Mouse (Mus musculus) lung, embryonic 14.5 days (tissue): ENCODE results near the gene Rab13. TPM values are rescaled to one million over a fixed set of nuclear protein-coding genes. Genes with fewer than 3 reads are reported as not detected.

Experiments
- ATAC-seq: fragments of 200-750 bp; cut with Nextera tagmentation; 2 replicates; pipeline ENCODE4 v1.8.0; 2017; ENCODE audit warnings: mild to moderate bottlenecking, moderate TSS enrichment, moderate library complexity; ENCODE audit not compliant: insufficient read depth
- DNase-seq: peaks from one replicate; pipeline ENCODE4 v3.0.0-alpha.2; 2015
- H3K27ac ChIP-seq: fragments of 300-500 bp; sonication (generic); 2 replicates; pipeline ENCODE4 v1.5.1; 2014; ENCODE audit warnings: low read depth, mild to moderate bottlenecking, moderate library complexity
- H3K27me3 ChIP-seq: fragments of 300-500 bp; sonication (generic); 2 replicates; pipeline ENCODE4 v1.6.1; 2014; ENCODE audit warnings: low read length, control low read depth; ENCODE audit not compliant: insufficient read depth
- H3K36me3 ChIP-seq: fragments of 300-500 bp; sonication (generic); 2 replicates; pipeline ENCODE4 v1.6.1; 2014; ENCODE audit warnings: control low read depth; ENCODE audit not compliant: insufficient read depth
- H3K4me1 ChIP-seq: fragments of 300-500 bp; sonication (generic); 2 replicates; pipeline ENCODE4 v1.6.1; 2014; ENCODE audit warnings: antibody characterized with exemption, control low read depth; ENCODE audit not compliant: insufficient read depth
- H3K4me2 ChIP-seq: fragments of 300-500 bp; sonication (generic); 2 replicates; pipeline ENCODE4 v1.6.1; 2014; ENCODE audit warnings: mild to moderate bottlenecking
- H3K4me3 ChIP-seq: fragments of 300-500 bp; sonication (generic); 2 replicates; pipeline ENCODE4 v1.5.1; 2014; ENCODE audit warnings: low read depth, low read length
- H3K9ac ChIP-seq: fragments of 300-500 bp; sonication (generic); 2 replicates; pipeline ENCODE4 v1.6.1; 2014
- H3K9me3 ChIP-seq: fragments of 300-500 bp; sonication (generic); 2 replicates; pipeline ENCODE4 v1.6.1; 2016; ENCODE audit warnings: low read depth, low read length, control low read depth
- CTCF ChIP-seq: IDR thresholded peaks from 2 replicates; pipeline ENCODE4 v1.5.1; 2016; ENCODE audit warnings: antibody characterized with exemption, low read depth
- WGBS: fragments of 180-500 bp; shearing (Covaris S2); extraction: QIAGEN DNeasy Blood & Tissue Kit; methylation state at CpG from one replicate; pipeline ENCODE4 v1.1.7; 2014; 5-methylcytosine and 5-hydroxymethylcytosine counted together
- polyA plus RNA-seq: library from polyadenylated mRNA; unstranded; fragments of >200 nt; fragmentation: Nextera tagmentation; extraction: Ambion mirVana; gene quantifications from 2 replicates; pipeline ENCODE4 v1.2.1, GENCODE M21; 2014

Gene Rab13
- polyA plus RNA-seq = 17.9 and 19.3 TPM in 2 replicates

DNA sequence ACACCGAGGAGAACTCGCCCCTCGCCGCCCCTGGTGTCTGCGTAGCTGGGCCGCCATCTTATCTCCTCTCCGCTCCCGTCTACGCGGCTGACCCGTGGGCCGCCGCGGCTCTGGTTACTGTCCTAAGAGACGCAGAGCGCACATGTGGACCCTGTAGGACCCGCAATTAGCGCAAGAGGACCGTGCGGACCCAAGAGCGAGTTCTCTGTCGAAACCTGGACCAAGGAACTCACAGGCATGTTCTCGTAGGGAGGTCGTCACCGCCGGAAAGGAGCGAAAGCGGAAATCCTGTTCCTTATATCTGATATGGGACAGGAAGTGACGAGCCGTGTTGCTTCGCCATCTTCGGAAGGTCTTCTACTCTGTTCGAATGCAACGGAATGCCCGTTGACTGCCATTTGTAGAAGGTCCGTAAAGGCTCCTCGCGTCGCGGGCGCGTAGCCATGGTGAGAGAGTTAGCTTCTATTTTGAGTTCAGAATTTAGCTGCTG is at the start of gene Rab13, which contains the start of gene Rps27:
TSS of gene Rab13 (plus strand) at position 319 of the 490 bp plus-strand sequence.
TSS of gene Rps27 (minus strand) at position 275 of the 490 bp plus-strand sequence.
- ATAC-seq = peak; percentile 95
- DNase-seq = peak; percentile 98

GRCm38 (mm10) chr3:90179566-90179965 is 33.9 kb upstream of the Rab13 start:
- Histone ChIP-seq H3K27ac (no peak overlapping the region), H3K9ac (no peak overlapping the region), H3K27me3 (no peaks in the 10 kb centered on the region), H3K4me1 (no peaks in the 10 kb centered on the region), H3K9me3 (no peaks in the 10 kb centered on the region), H3K4me3 (no peak overlapping the region), H3K36me3 (no peaks in the 10 kb centered on the region), H3K4me2 (no peak overlapping the region)
- DNase-seq (no peak), ATAC-seq (no peak)
- 54% methylated on average over 3 of the region's 3 CpGs for WGBS
- TF ChIP-seq CTCF = no peak

More for the DNA sequence above, at the start of gene Rab13, which contains the start of gene Rps27:
- Histone ChIP-seq H3K9ac (peak within 1 kb of the TSS; percentile 95), H3K9me3 (no peaks in the 10 kb centered on the region), H3K36me3 (peaks cover 44% of the 10 kb centered on the region), H3K4me3 (peak within 1 kb of the TSS; percentile 71), H3K27me3 (no peaks in the 10 kb centered on the region), H3K27ac (peak within 1 kb of the TSS; percentile 90), H3K4me1 (peaks cover 18% of the 10 kb centered on the region), H3K4me2 (peak within 1 kb of the TSS; percentile 98)
- under 1% methylated on average over 42 of the region's 42 CpGs for WGBS
- TF ChIP-seq CTCF = no peak

DNA sequence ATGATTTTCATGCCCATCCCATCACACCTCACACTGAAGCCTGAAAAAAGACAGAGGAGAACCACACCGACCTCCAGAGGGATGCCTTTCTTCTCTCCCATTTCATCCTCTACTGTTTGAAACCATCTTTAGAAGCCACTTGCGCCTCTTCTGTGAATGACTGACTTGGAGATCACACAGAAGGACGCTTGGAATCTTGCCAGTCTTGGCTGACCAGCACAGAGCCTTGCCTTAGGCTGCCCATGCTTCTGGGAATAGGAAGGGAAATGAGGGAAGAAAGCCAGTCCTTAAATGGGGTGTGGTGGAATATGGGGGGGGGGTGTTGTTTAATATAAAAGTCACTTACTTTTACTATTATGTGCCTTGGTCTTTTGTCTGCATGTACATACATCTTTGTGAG is 29.9 kb upstream of the Rab13 start:
- Histone ChIP-seq H3K27me3 (no peaks in the 10 kb centered on the region), H3K36me3 (no peaks in the 10 kb centered on the region), H3K4me3 (no peak overlapping the region), H3K4me1 (no peaks in the 10 kb centered on the region), H3K27ac (no peak overlapping the region), H3K4me2 (no peak overlapping the region), H3K9ac (no peak overlapping the region), H3K9me3 (no peaks in the 10 kb centered on the region)
- 56% methylated on average over 3 of the region's 3 CpGs for WGBS
- ATAC-seq = no peak
- TF ChIP-seq CTCF = no peak
- DNase-seq = peak; percentile 72

GRCm38 (mm10) chr3:90190859-90191510 is 22.5 kb upstream of the Rab13 start:
- Histone ChIP-seq H3K9me3 (no peaks in the 10 kb centered on the region), H3K9ac (no peak overlapping the region), H3K4me3 (no peak overlapping the region), H3K4me1 (no peaks in the 10 kb centered on the region), H3K27ac (no peak overlapping the region), H3K27me3 (no peaks in the 10 kb centered on the region), H3K36me3 (no peaks in the 10 kb centered on the region), H3K4me2 (no peak overlapping the region)
- DNase-seq (no peak), ATAC-seq (no peak)
- 67% methylated on average over 11 of the region's 11 CpGs for WGBS
- no peak for TF ChIP-seq CTCF

DNA sequence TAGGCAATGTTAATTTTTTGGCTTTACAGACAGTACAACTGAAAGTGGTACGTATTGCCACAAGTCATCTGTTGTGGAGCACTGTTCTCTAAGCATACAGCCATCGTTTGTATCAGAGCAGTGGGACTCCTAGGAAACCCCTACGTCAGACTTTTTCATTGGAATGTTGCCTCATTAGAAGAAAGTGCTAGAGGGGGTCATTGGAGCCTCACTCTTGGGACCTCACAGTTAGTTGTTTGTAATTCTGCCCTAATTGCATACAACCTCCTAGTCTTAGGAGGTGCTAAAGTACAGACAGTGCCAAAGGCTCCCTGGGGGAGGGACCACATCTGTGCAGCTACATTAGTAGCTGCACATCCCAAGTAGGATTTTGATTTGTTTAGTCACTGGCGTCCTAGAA is 18.7 kb upstream of the Rab13 start:
- Histone ChIP-seq H3K4me3 (no peak overlapping the region), H3K9ac (no peak overlapping the region), H3K36me3 (no peaks in the 10 kb centered on the region), H3K4me2 (no peak overlapping the region), H3K9me3 (no peaks in the 10 kb centered on the region), H3K27me3 (no peaks in the 10 kb centered on the region), H3K27ac (no peak overlapping the region), H3K4me1 (no peaks in the 10 kb centered on the region)
- 51% methylated on average over 4 of the region's 4 CpGs for WGBS
- no peak for ATAC-seq
- no peak for TF ChIP-seq CTCF
- DNase-seq = no peak

- no peak for TF ChIP-seq CTCF
- 73% methylated on average over 1 of the region's 1 CpGs for WGBS
- no peak overlapping the region for H3K9ac ChIP-seq
- DNase-seq (no peak), ATAC-seq (no peak)
- no peaks in the 10 kb centered on the region for H3K27me3 ChIP-seq
- H3K4me3 ChIP-seq = no peak overlapping the region
- H3K27ac ChIP-seq = no peak overlapping the region
- H3K4me2 ChIP-seq = no peak overlapping the region
- H3K9me3 ChIP-seq = no peaks in the 10 kb centered on the region
- H3K4me1 ChIP-seq = no peaks in the 10 kb centered on the region
- H3K36me3 ChIP-seq = no peaks in the 10 kb centered on the region
These were observed 17.9 kb upstream of the Rab13 start for GRCm38 (mm10) chr3:90195644-90196043.

DNA sequence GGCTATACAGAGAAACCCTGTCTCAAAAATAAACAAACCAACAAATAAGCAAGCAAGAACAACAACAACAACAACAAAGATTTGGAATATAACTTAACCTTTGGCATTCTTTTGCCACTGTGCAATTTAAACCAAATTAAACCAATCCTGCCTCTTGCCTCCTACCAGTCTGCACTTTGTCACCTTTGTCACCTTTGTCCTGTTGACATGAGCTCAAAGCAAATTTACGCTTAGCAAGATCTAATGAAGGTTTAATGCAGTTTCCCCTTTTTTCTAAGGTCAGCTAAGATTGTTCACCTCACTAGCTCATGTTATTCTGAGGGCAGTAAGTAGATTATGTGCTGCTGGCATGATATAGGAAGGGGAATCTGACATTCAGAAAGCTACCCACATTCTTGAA is 15.9 kb upstream of the Rab13 start:
- no peak for TF ChIP-seq CTCF

More for the DNA sequence above, 15.9 kb upstream of the Rab13 start:
- H3K4me2 ChIP-seq = no peak overlapping the region
- H3K9ac ChIP-seq = no peak overlapping the region
- H3K4me3 ChIP-seq = no peak overlapping the region
- no peak overlapping the region for H3K27ac ChIP-seq
- DNase-seq = no peak
- no peaks in the 10 kb centered on the region for H3K4me1 ChIP-seq
- 76% methylated on average over 1 of the region's 1 CpGs for WGBS
- no peaks in the 10 kb centered on the region for H3K36me3 ChIP-seq
- H3K9me3 ChIP-seq = no peaks in the 10 kb centered on the region
- no peaks in the 10 kb centered on the region for H3K27me3 ChIP-seq
- ATAC-seq = no peak
